Mouse (Mus musculus) layer of hippocampus, adult 9-11 months (tissue): Measurements from ENCODE around the gene Tbc1d22a.

Source experiments
- DNase-seq: peaks from one replicate; pipeline ENCODE4 v3.0.0; 2022

The Tbc1d22a gene

DNA sequence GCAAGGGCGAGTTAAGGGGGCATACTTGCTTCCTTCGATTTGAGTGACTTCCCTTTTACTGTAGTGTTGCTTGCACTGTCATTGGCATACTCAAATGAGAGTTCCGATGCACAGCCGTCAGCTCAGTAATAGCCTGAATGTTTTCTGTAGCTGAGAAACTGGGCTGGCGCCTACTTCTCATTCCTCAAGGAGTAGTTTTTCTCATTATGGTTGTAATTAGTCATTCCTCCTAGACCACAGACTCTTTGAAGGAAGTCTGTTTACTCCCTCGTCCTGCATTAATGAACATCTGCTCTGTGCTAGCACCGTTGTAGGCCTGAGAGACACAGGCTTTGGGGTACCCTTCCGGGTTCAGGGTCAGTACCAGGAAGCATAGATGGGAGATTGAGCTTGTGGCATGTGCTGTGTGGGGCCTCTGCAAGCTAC, 130.7 kb downstream of the Tbc1d22a start:
- peak; percentile 48 for DNase-seq

DNA sequence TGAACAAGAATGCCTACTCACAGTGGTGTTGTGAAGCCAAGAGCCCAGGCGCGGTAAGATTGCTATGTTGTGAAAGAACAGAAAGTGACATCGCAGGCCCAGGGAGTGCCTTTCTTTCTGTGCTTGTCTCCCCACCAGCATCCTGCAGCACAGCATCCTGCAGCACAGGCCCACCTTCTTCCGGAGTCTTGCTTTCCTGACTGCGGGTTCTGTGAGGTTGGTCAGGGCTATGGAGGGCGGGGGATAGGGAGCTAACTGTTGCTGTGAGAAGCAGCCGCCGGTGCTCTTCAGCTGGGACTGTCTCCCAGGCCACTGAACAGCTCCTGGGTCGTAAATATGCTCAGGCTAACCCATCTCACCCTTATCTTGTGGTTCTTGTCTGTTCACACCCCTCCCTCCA, 131.6 kb downstream of the Tbc1d22a start:
- DNase-seq, result no peak

DNA sequence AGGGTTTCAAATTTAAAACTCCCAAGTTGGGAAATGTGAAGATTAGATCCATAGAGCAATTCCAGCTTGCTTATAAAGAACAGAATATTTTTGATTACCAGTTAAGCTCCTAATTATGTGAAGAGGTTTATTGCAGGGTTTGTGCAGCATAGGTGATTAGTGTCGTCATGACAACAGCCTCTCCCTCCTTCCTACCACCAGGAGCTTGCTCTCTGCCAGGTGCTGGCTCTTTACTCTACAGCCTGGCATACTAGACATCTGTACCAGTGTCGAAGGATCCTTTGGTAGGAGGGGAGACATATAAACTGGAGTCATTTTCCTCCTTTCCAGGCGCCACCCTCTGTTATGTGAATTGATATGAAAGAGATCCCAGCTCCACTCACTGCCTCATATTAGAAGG, 132.3 kb downstream of the Tbc1d22a start:
- DNase-seq, result no peak

DNA sequence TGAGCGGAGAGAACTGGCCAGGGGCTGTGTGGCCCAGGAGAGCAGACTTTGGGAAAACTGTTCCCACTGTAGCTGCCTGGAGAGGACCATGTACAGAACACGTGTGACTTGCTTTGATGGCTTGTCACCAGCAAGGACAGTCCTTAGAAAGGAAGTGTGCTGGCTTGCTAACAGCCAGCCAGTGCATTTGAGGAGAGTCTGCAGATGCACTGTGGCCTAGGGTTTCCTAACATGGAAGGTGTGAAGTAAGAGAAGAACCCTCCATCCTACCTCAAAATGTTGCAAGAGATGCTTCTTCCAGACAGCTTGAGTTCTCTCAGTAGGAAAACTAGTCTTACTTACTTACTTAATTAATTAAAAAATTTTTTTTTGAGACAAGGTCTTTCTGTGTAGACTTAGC, 140.7 kb downstream of the Tbc1d22a start:
- no peak for DNase-seq

DNA sequence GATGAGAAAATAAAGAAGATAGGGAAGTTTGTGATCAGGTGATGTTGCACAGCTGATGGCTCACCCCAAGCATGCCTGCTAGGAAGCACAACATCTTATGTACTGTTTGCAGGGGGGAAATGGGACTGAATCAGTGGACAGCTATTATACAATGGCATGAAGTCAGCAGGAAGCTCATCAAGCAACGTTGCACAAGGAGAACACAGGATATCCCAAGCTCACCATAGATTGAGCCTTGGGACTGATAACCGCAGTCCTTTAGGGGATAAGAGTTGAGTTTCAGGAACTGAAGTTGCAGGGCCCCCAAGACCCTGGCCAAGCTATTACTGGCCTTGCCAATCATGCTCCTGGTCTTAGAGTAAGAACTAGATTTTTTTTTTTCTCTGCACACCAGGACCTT, 141.6 kb downstream of the Tbc1d22a start:
- DNase-seq, result no peak

DNA sequence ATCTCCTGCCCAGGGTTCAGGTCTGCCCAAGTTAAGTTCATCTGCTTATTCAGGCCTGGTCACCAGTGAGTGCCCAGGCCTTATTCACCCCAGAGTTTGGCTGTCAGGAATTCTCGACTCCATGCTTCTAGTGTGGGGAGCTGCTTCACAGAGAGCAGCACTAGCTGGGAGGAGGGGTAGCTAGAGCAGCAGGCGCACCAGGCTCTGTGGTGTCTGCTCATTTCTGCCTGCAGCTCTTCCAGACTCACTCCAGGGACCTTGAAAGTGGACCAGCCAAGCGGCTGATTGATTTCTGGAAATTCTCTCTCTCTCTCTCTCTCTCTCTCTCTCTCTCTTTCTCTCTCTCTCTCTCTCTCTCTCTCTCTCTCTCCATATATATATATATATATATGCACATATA, 146.1 kb downstream of the Tbc1d22a start:
- no peak for DNase-seq

DNA sequence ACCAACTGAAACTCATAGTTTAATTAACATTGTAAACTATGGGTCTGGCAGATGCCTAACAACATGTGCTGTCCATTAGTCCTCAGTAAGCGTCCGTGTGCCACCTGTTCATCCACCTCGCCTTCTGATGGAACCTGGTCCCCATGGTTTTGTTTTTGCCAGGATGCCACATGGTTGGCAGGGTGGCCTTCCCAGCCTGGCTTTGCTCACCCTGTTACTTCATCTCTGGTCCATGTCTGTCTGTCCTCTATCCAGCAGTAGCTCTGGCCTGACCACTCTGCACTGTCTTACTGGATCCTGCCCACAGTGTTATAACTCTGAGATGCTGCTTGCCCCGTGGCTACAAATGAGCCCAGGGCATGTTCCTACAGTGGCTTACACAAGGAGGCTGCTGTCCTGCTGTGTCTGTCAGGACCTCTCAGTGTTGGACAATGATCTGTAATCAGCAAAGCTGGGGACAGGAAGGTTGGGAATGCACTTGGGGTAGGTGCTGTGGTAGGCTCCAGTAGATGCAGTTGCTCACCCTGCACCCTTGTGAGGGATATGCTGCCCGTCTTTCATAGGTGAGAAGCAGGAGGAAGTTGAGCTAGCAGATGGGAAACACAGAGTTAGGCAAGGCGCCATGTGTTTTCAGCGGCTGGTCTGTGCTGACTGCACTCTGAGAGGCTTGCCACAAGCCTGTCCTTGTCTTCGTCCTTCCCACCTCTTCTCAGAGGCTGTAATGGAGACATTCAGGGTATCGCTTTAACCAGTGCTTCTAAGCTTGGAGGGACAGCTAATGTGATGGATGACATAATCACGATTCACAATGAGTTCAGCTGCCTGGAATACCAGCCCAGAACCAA, 148.3 kb downstream of the Tbc1d22a start:
- DNase-seq, result peak; percentile 74

DNA sequence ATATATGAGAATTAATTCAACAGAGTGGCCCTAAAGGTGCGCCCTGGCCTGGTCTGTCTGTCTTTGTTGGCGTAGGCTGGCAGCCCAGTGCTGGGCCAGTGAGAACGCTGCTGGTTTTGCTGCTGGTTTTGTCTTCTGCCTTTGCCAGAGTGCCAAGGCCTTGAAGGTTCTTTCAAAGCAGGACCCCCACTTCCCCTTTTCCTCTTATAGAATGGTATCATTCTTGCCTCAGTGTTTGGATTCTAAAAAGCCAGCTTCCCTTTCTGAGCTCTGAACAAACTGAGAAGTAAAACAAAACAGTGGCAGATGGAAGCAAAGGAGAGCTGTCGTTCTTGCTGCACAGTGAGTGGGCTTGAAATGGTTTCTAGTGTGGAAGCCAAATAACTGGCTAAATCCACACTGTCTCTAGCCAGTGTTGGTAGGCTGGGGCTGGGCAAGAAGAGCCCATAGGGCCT, 149.6 kb downstream of the Tbc1d22a start:
- peak; percentile 84 for DNase-seq

DNA sequence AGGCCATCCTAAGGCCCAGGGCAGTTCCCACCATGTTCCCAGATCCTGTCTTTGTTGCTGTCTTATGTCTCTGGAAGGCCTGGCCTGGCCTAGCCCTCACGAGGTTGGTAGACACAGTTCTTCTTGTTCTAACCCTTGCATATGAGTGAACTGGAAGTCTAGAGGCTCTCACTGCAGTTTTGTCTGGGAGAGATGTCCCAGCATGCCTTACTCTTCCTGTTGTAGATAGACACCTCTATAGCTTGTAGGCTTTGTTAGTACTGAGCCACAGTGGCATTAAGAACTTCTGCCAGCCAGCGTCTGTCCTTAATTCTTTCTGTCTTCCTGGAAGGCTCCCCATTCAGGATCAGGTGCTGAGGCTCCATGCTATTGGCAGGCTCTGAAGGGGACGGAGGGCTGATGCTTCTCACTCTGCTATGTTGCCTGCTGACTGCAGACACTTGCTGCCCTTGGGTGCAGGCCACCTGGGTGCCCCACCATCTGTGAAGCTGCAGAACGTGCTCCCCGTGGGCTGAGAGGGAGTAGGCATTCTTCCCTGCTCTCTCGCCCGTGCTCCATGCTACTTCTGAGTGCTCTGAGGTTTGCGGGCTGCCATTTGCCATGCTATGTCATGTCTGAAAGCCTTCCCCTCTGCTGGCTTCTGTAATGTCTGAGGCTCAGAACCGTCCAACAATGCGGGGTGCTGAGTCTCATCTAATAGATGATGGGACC, 150.8 kb downstream of the Tbc1d22a start:
- DNase-seq, result no peak

DNA sequence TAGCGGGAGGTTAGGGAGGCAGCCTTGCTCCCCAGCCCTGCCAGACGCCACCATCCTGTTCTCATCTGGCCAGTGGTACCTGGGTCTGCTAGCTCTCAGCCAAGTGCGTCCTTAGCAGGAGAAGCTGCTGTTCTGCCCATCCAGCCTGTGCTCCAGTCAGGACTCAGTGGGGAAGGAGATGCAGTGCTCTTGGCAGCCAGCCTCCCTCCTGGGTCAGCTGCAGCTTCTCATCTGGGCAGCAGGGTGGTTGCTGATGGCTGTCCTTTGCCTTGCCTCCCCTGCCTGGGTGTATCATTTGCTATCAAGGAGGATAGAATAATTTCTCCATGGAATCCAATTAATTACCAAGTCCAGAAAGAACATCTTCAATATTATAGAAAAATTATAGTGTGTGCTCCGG, 152.5 kb downstream of the Tbc1d22a start:
- DNase-seq, result no peak

DNA sequence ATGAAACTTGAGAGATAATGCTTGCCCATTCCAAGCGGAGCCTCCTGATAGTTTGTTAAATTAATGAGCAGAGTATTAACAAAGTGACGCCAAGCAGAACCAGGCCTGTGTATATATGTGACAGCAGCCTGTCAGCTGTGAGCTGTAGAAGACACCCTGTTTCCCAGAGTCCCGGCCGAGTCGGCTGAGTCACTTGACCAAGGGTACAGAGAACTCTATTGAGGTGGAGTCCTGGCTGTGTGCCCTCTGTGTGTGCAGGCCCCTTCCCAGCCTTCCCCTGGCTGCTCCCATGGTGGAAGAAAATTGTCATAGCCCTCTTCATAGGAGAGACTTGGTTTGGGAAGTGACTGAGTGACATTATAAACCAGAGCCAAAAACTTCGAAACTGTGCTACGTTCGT, 153.0 kb downstream of the Tbc1d22a start:
- no peak for DNase-seq

DNA sequence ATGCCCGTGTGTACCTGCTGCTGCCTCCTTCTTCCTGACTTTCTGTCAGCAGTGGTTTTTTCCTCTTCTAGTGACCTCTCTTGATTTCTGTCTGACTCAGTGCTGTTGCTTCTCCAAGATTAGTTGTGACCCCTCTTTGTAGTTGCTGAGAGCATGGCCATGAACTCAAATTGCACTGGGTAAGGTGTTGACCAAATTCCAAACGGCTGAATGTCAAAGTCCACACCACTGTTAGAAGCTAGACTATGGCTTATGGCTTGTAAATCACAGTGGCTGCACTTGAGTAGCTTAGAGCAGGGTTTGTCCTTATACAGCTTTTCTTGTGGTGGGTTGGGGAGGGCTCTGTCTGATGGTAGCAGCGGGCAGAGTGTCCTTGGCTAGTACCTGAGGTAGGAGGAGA, 156.6 kb downstream of the Tbc1d22a start:
- no peak for DNase-seq

DNA sequence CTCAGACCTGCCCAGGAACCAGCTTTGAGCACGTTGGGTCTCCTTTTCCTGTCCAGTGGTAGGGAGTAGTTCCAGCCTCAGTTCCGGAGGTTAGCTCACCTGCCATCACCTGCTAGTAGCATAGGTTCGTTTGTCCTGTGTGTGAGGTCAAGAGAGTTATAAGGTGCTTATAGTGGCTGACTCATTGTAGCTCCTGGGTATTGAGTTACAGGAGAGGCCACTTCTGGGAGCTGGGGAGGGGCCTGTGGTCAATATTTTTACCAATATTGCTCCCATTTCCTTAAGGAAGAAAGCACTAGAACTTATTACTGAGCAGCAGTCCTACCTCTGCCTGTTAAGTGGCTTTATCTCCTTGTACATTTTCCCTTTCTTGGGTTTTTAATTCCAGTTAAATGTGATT, 161.0 kb downstream of the Tbc1d22a start:
- no peak for DNase-seq

DNA sequence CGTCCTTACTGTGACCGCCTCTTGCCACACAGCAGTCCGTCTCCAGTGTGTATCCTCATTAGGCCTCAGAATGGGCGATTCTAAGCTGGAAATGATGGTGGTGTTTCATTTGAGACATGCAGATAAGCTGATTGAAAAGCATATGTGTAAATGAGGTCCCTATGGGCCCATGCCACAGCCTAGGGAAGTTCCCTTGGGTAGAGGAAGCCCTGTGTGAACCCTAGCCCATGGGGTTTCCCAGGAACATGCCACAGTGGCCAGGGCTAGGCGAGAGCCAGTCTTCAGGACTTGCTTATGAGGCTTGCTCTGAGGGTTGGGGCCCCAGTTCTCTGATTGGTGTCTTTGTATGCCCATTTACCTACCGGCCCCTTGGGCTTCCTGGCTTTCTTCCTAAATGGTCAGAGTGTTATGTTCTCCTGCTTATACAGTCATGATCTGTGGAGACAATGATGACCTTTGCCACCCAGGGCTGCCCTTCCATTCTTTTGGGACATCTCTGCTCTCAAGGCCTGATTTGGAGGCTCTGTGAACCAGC, 161.7 kb downstream of the Tbc1d22a start:
- DNase-seq, result no peak

DNA sequence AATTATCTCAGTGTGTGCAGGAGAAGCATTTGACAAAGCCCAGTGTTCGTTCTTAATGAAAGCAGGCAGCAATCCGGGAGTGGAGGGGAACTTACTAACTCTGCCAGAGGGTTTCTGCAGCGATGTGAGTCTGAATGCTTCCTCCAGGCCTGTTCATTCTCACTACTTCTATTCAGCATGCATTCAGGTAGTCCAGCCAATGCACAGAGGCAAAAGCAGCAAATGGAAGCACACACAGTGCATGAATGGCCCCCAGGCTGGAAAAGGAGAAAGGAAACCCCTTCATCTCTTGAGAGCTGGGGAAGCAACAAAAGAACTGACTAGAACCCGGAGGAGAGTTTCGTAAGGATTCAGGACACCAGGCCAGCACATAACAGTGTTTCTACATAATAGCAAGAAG, 169.0 kb downstream of the Tbc1d22a start:
- no peak for DNase-seq

DNA sequence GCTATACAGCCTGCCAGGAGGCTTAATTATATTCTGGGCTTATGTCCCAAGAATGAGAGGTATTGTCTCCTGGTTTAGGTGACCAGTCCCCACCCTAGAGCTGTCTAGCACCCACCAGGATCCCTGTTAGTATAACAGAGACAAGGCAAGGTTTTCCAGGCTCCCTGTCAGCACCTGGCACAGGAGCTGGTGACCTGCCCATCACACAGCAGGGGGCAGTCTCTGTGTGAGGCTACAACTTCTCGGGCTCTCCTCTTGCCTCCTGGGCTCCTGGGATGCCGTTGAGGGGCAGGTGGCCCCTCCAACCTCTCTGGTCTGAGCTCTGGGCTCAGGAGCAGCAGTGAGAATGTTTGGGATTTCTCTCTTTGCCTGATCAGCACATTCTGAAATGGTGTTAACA, 171.2 kb downstream of the Tbc1d22a start:
- DNase-seq, result no peak

DNA sequence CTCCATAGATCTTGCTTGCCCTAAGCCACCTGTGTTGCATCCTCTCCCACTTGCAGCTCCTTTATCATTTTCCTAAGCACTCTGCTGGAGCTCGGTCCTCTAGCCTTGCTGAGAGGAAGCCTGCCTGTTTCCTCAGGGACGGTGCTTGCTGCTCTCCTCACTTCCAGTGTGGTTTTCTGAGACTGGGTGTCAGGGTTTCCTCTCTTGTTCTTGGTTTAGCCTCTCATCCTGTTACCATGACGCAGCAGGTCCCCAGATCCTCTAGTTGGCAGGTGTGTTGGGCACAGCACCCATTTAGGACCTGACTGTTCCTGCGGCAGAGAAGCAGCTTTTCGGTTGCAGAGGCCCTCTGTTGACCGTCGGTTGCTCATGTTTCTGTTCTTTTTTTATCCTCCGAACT, 172.1 kb downstream of the Tbc1d22a start:
- no peak for DNase-seq

DNA sequence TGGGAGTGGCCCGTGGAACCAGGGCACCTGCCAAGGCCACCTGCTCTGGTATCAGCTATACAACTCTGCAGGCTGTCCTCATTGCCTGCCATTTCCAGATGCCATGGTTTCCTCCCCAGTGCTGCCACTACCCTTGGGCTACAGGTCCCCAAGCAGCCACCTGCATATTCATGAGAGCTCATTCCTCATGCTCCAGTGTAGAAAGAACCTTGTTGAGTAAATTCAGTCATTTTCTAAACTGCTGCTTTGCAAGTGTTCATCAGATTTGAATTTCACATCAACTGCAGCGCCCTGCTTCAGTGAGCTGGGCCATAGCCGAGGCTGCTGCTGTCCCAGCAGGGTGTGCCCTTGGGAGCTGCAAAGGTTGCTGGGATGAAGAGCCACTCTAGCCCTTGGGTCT, 174.3 kb downstream of the Tbc1d22a start:
- no peak for DNase-seq

DNA sequence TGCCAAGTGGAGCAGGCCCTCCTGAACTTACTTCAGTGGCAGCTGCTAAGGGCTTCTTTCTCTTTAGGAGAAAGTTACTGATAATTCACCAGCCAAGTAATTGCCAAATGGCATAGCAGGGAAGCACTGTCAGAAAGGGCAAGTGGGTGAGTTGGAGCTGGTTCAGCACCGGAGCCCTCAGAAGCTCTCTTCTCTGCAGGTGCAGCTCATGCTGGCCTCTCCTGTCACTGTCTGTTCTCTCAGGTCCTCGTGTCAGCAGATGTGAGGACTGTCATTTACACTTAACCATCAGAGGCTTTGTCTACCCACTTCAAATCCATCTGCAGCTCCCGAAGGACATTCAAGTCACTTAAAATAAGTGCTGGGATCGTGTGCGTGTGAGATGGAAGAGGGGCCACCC, 190.6 kb downstream of the Tbc1d22a start:
- DNase-seq, result no peak

DNA sequence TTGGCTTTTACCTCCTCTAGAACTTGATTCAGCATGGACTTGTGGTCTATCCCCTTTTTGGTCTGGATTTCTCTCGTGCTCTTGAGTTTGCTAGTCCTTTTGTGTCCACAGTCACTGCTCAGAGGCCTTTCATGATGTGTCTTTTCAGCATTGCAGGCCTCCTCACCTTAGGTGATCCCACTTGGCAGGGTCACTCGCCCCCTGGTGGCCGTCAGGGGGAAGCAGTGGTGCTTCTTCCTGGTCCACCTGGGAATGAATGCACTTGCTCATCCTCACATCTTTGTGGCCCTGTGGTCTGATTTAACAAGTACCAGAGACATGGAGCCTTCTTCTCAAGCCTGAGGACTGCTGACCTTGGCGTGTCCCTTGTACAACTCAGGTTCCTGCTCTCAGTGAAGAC, 191.3 kb downstream of the Tbc1d22a start:
- DNase-seq, result no peak

DNA sequence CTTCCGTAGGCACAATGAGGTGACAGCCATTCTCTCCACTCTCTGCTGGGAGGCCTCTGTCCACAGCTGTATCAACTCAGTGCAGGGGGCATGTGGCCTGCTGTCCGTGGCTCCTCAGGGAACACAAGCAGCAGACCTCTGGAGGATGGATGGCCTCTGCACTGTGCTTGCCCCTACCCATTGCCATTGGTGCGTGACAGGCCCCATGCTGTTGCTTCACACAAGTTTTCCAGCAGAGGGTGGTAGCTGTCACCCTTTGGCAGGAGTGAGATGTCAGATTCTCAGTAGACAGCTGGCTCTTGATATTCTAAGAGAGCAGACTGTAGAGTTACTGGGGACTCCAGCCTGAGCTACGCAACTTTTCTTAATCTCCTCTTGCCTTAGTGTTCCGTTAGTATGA, 195.1 kb downstream of the Tbc1d22a start:
- DNase-seq, result no peak

DNA sequence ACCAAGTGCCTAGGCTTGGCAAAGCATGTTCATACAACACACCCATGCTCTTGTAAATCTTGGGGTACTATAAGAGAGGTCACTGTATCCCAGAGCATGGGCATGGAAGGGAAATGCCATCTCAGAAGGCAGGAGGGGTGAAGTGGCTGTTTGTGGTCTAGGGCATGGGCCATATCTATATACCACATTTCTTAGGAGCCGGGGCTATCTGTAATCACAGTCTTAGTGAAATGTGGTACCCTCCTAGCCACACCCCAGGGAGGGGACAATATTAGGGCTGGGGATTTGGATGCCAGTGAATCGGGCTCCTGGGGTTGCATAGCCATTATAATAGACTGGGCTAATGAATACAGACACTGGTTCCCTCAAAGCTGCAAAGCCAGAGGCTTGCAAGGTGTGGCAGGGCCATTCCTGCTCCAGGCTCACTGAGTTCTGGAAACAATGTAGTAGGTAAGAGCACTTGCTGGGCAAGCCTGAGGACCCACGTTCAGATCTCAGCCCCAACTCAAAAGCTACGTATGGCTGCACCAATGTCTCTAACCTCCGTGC, 197.3 kb downstream of the Tbc1d22a start:
- no peak for DNase-seq

DNA sequence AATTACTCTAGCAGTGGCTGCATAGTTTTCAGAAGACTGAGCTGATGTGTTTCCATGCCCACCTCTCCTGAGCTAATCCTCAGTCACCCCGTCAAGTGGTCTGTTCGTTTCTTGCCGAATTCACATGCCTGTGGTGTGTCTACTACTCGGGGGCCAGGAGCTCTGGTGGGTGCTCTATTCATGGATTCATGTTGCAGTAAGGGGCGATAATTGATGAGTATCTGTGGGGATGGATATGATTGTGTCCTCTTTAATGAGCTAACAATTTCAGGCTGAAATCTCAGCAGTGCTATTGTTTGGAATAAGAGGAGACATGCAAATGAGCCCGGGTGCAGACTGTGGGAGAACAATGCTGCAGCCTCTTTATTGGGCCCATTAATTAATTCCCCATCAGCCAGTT, 201.7 kb downstream of the Tbc1d22a start:
- no peak for DNase-seq

DNA sequence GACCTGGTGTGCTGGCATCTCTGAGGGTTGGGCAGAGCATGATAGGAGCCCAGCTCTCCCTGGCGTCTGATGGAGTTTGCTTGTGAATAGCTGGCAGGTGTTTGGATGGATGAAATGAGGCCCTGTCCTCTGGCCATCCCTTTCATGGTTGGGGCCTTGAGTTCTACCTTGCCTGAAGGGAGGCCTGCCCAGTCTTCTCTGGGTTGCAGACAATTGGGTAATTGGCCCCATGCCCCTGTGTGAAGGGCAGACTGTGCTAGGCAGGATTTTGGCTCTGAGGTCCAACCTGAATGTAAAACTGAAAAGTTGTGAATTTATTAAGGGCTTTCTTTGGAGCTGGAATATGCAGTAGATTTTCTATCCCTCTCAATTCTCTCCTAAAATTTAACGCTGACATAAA, 204.2 kb downstream of the Tbc1d22a start:
- no peak for DNase-seq
